Mouse (Mus musculus) embryonic facial prominence, embryonic 11.5 days (tissue): ENCODE measurements around the gene Apoc3. TPM values are rescaled to one million over a fixed set of nuclear protein-coding genes. Genes with fewer than 3 reads are reported as not detected.

ENCODE experiments used
- ATAC-seq: fragments of 200-750 bp; cut with Nextera tagmentation; replicated peaks from 2 replicates; pipeline ENCODE4 v1.8.0; 2017; ENCODE audit warnings: low read depth; ENCODE audit not compliant: insufficient number of reproducible peaks, low FRiP score, low TSS enrichment
- DNase-seq: peaks from one replicate; pipeline ENCODE4 v3.0.0-alpha.2; 2015; ENCODE audit warnings: low spot score
- H3K27ac ChIP-seq: fragments of 300-500 bp; sonication (generic); replicated peaks from 2 replicates; pipeline ENCODE4 v1.5.1; 2014; ENCODE audit warnings: mild to moderate bottlenecking, low read depth, low read length, control low read depth
- H3K27me3 ChIP-seq: fragments of 300-500 bp; sonication (generic); 2 replicates; pipeline ENCODE4 v1.6.1; 2014; ENCODE audit warnings: mild to moderate bottlenecking, low read length, moderate library complexity, mixed read lengths; ENCODE audit not compliant: control insufficient read depth, insufficient read depth
- H3K36me3 ChIP-seq: fragments of 300-500 bp; sonication (generic); replicated peaks from 2 replicates; pipeline ENCODE4 v1.6.1; 2014; ENCODE audit warnings: low read depth, mild to moderate bottlenecking, low read length, moderate library complexity, mixed read lengths; ENCODE audit not compliant: control insufficient read depth, insufficient read depth
- H3K4me1 ChIP-seq: fragments of 300-500 bp; sonication (generic); 2 replicates; pipeline ENCODE4 v1.6.1; 2014; ENCODE audit warnings: low read length, mixed read lengths; ENCODE audit not compliant: control insufficient read depth, insufficient read depth
- H3K4me2 ChIP-seq: fragments of 300-500 bp; sonication (generic); 2 replicates; pipeline ENCODE4 v1.6.1; 2014; ENCODE audit warnings: low read depth, mild to moderate bottlenecking, control low read depth, low read length, moderate library complexity
- H3K4me3 ChIP-seq: fragments of 300-500 bp; sonication (generic); 2 replicates; pipeline ENCODE4 v1.5.1; 2014; ENCODE audit warnings: low read depth, low read length, control low read depth
- H3K9ac ChIP-seq: fragments of 300-500 bp; sonication (generic); replicated peaks from 2 replicates; pipeline ENCODE4 v1.6.1; 2014; ENCODE audit warnings: mild to moderate bottlenecking, control low read depth, low read length
- H3K9me3 ChIP-seq: fragments of 300-500 bp; sonication (generic); replicated peaks from 2 replicates; pipeline ENCODE4 v1.6.1; 2016; ENCODE audit warnings: mild to moderate bottlenecking, low read length, inconsistent platforms, mixed read lengths; ENCODE audit not compliant: control insufficient read depth
- WGBS: fragments of 180-500 bp; shearing (Covaris S2); extraction: QIAGEN DNeasy Blood & Tissue Kit; methylation state at CpG from one replicate; pipeline ENCODE4 v1.1.7; 2014; 5-methylcytosine and 5-hydroxymethylcytosine counted together
- polyA plus RNA-seq: library from polyadenylated mRNA; unstranded; fragments of >200 nt; fragmentation: Nextera tagmentation; extraction: Ambion mirVana; gene quantifications from 2 replicates; pipeline ENCODE4 v1.2.1, GENCODE M21; 2014

Gene Apoc3
- polyA plus RNA-seq: not detected in 2 replicates

DNA sequence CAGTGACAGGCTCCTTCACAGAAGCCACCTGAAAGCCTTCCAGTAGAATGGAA is at the start of gene Apoc3:
Gene Apoc3, minus strand, starts transcription at position 41 of the 53 bp plus-strand sequence.
- Histone ChIP-seq H3K9me3 (no peaks in the 10 kb centered on the region), H3K4me1 (no peaks in the 10 kb centered on the region; the same call in 1 of the 2 replicates), H3K9ac (no peak within 1 kb of the TSS), H3K27me3 (no peaks in the 10 kb centered on the region), H3K27ac (no peak within 1 kb of the TSS), H3K36me3 (no peaks in the 10 kb centered on the region), H3K4me2 (no peak within 1 kb of the TSS), H3K4me3 (no peak within 1 kb of the TSS)
- ATAC-seq (no peak), DNase-seq (no peak)

DNA sequence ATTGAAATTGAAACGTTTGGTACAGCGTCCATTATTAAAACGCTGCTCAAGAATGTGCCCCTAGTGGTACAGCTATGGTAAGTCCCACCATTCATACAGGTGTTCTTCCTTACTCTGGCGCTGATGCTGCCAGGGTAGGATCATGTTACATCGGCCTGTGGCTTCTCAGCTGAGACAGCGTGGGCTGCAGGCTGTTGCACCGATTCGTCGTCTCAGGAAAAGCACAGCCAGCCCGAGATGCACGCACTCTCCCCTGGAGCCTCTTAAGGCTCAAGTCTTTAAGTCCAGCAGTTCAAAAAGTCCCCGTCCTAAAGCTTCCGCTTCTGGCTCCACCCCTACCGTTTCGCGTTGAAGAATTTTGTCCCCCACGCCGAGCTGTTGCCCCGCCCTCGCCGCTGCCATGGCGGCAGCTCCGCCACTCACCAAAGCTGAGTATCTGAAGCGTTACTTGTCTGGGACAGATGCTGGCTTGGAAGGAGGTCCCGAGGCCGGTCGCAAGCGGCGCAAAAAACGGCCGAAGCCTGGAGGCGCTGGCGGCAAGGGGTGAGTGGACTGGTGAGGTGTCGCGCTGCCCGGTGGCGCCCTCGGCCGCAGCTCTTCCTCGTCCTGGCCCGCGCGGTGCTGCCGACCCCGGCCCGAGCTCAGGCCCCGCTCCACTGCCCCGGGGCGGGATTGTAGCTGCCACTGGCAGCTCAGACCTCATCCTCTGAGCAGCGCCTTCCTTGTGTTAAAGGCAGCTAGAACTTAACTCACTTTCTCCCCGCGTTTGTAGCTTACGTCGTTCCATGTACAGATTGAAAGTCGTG is 47.4 kb upstream of the Apoc3 start, which contains the start of gene Bud13:
Gene Bud13, plus strand, starts transcription at position 378 of the 806 bp plus-strand sequence.
- WGBS: under 1% methylated on average over 55 of the region's 55 CpGs
- Histone ChIP-seq H3K4me3 (peak within 1 kb of the TSS; percentile 77), H3K9me3 (no peaks in the 10 kb centered on the region), H3K4me2 (peak within 1 kb of the TSS; percentile 45), H3K9ac (peak within 1 kb of the TSS; percentile 83), H3K36me3 (no peaks in the 10 kb centered on the region; the same call in none of the 2 replicates), H3K4me1 (no peaks in the 10 kb centered on the region; the same call in 1 of the 2 replicates), H3K27ac (peak within 1 kb of the TSS; percentile 4; the same call in 1 of the 2 replicates), H3K27me3 (no peaks in the 10 kb centered on the region)
- DNase-seq: peak; percentile 95
- ATAC-seq: peak; percentile 84

DNA sequence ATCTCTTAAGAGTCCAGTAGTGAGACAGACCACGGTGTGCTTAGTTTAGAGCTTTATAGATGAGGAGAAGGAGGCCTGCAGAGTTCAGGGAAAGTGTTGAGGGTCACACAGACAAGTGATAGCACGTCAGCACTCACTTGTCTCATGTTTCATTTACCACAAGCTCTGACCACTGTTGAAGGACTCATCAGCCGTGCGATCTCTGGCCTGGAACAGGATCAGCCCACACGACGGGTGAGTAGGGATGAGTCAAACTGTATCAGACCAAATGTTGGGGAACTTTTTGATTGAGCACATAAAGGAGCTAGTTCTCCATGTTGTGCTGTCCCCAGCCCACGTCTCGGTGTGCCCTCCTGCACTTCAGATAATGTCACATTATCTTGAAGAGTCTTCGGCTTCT is 39.1 kb upstream of the Apoc3 start:
- no peaks in the 10 kb centered on the region for H3K36me3 ChIP-seq
- WGBS: 87% methylated on average over 9 of the region's 9 CpGs

DNA sequence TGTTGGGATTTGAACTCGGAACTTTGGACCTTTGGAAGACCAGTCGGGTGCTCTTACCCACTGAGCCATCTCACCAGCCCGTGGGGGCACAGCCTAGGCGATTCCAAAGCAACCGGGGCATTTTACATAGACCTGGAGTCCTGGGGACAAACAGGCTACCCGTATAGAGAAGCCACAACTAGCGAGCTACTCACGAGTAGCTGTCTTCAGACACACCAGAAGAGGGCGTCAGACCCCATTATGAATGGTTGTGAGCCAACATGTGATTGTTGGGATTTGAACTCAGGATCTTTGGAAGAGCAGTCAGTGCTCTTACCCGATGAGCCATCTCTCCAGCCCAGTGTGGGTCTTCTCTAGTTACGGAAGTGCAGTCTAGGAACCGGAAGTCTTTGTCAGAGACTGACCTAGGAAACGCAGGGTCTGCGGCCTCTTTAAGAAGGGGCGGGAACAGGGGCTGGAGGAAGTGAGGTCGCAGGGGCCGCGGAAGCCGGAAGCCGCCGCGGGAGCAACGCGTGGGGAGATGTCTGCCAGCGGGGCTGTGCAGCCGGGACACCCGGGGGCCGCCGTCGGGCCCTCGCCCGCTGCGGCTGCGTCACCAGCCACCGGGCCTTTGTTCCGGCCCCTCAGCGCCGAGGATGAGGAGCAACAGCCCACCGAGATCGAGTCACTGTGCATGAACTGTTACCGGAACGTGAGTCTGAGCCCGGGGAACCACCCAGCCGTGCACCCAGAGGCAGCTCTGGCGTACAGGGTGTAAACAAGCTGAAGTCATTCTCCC is 37.4 kb upstream of the Apoc3 start, which contains the start of gene Zpr1:
Gene Zpr1, plus strand, starts transcription at position 388 of the 778 bp plus-strand sequence.
- Histone ChIP-seq H3K36me3 (no peaks in the 10 kb centered on the region), H3K27ac (0 out of 2 replicates have a peak within 1 kb of the TSS, but pooled peaks have one; percentile 28)
- 5% methylated on average over 45 of the region's 45 CpGs for WGBS

More for the DNA sequence above, 39.1 kb upstream of the Apoc3 start:
- Histone ChIP-seq H3K9ac (no peak overlapping the region), H3K4me2 (no peak overlapping the region), H3K9me3 (no peaks in the 10 kb centered on the region), H3K4me1 (no peaks in the 10 kb centered on the region), H3K27me3 (no peaks in the 10 kb centered on the region), H3K4me3 (no peak overlapping the region), H3K27ac (no peak overlapping the region)
- DNase-seq (no peak), ATAC-seq (no peak)

DNA sequence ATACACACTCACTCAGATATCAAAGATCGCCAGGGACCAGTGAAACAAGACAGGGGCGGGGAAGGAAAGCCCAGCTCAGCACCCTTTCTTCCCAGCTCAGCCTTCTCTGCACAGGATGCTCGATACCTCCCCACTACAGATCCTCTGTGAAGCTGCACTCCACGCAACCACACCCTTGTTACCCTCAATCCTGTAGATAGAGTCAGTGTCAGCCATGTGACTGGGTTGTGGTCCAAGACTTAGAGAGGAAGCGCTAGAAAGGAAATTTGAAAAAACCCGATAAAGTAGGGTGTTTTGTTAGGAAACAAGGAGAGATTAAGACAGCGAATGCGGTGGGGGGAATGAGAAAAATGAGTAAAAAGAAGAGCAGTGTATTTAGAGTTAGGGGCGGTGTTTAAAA is 36.6 kb upstream of the Apoc3 start:
- H3K4me1 ChIP-seq: no peaks in the 10 kb centered on the region
- H3K9me3 ChIP-seq: no peaks in the 10 kb centered on the region
- ATAC-seq (no peak), DNase-seq (no peak)
- H3K27ac ChIP-seq: no peak overlapping the region
- no peaks in the 10 kb centered on the region for H3K27me3 ChIP-seq
- H3K4me2 ChIP-seq: no peak overlapping the region
- H3K4me3 ChIP-seq: no peak overlapping the region
- WGBS: 92% methylated on average over 9 of the region's 9 CpGs
- H3K36me3 ChIP-seq: no peaks in the 10 kb centered on the region
- H3K9ac ChIP-seq: no peak overlapping the region

More for the DNA sequence above, 37.4 kb upstream of the Apoc3 start, which contains the start of gene Zpr1:
- DNase-seq (peak; percentile 95), ATAC-seq (peak; percentile 91)
- Histone ChIP-seq H3K4me1 (no peaks in the 10 kb centered on the region), H3K27me3 (no peaks in the 10 kb centered on the region), H3K9me3 (no peaks in the 10 kb centered on the region), H3K9ac (peak within 1 kb of the TSS; percentile 67), H3K4me3 (peak within 1 kb of the TSS; percentile 89), H3K4me2 (peak within 1 kb of the TSS; percentile 90)

DNA sequence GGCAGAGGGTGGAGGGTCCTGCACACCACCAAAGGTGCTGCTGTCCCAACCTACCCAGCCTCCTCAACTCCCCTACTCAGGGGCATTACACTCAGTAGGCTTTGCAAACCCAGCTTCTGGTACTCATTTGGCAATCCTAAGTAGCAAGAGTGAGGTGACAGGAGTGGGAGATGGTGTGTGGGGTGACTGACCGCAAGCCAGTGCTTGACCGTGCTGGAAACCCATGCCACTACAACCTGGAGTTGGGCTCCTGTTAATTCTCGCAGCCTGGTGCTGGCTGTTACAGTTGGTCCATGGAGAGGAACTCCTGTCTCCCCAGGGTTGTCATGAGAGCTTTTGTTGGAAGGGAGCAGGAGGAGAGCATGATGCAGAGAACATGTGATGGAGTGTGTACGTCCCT is 35.3 kb upstream of the Apoc3 start:
- no peaks in the 10 kb centered on the region for H3K4me1 ChIP-seq
- DNase-seq (no peak), ATAC-seq (no peak)
- H3K9me3 ChIP-seq: no peaks in the 10 kb centered on the region
- no peak overlapping the region for H3K27ac ChIP-seq
- H3K4me2 ChIP-seq: no peak overlapping the region
- H3K4me3 ChIP-seq: no peak overlapping the region
- H3K9ac ChIP-seq: no peak overlapping the region
- no peaks in the 10 kb centered on the region for H3K27me3 ChIP-seq
- WGBS: 93% methylated on average over 4 of the region's 4 CpGs
- H3K36me3 ChIP-seq: no peaks in the 10 kb centered on the region

DNA sequence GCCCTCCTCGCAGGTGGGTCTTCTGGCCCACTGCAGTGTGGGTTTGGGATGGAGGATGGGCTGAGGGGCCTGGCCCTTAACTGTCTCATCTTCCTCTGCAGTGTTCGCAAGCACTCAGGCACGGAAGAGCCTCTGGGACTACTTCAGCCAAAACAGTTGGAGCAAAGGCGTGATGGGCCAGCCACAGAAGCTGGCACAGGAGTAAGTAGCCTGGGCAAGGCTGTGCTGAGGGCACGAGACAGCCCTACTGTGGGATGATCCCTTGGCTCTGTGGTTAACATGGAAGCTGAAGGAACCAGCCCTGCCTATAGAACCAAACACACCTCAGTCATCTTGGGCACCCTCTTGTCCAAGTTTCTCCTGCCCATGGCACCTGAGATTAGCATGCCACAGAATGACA is 33.7 kb upstream of the Apoc3 start:
- 83% methylated on average over 5 of the region's 5 CpGs for WGBS
- no peak overlapping the region for H3K4me3 ChIP-seq
- no peaks in the 10 kb centered on the region for H3K4me1 ChIP-seq
- DNase-seq (no peak), ATAC-seq (no peak)
- H3K9ac ChIP-seq: no peak overlapping the region
- H3K27ac ChIP-seq: no peak overlapping the region
- H3K4me2 ChIP-seq: no peak overlapping the region
- H3K36me3 ChIP-seq: no peaks in the 10 kb centered on the region
- H3K27me3 ChIP-seq: no peaks in the 10 kb centered on the region
- no peaks in the 10 kb centered on the region for H3K9me3 ChIP-seq

DNA sequence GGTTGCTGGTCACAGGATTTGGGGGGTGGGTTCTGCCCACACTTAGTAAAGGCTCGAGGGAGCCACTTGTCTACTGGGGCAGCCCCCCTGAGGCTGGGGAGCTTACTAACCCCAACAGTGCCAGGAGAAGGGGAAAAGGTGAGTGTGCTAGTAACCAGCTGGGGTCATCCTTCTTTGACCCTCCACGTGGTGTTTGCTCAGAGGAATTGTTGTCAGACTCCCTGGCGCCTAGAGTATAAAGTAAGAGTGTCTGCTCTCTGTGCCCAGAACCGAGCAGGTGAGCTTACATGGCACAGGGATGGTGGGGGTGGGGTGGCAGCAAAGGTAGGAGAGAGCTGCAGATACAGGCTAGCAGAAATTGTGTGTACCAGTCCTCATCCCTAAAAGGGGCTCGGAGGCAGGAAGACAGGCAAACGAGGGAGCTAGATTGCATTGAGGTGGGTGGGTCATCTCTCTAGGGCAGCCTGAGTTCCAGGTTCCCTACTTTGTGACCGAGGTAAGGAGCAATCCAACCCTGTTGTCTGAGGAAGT is 33.0 kb upstream of the Apoc3 start, which contains the start of gene Apoa5:
Gene Apoa5, plus strand, starts transcription at position 291 of the 531 bp plus-strand sequence.
- ATAC-seq: no peak
- no peak for DNase-seq
- WGBS: 64% methylated on average over 7 of the region's 7 CpGs
- Histone ChIP-seq H3K9me3 (no peaks in the 10 kb centered on the region), H3K4me2 (no peak within 1 kb of the TSS), H3K9ac (no peak within 1 kb of the TSS), H3K4me3 (no peak within 1 kb of the TSS), H3K36me3 (no peaks in the 10 kb centered on the region), H3K27ac (no peak within 1 kb of the TSS), H3K4me1 (no peaks in the 10 kb centered on the region), H3K27me3 (no peaks in the 10 kb centered on the region)
